Mouse (Mus musculus) thymus, postnatal 0 days (tissue): ENCODE results near the gene Ppp1r14d. TPM values are rescaled to one million over a fixed set of nuclear protein-coding genes. Genes with fewer than 3 reads are reported as not detected.

Experiments
- DNase-seq: peaks from one replicate; pipeline ENCODE4 v3.0.0-alpha.2; 2015; ENCODE audit warnings: low spot score
- polyA plus RNA-seq: library from polyadenylated mRNA; unstranded; fragments of >200 nt; fragmentation: Nextera tagmentation; extraction: Ambion mirVana; gene quantifications from 2 replicates; pipeline ENCODE4 v1.2.1, GENCODE M21; 2015

Ppp1r14d gene
- polyA plus RNA-seq, 1 experiment from 2014 or later: 1.1 TPM

DNA sequence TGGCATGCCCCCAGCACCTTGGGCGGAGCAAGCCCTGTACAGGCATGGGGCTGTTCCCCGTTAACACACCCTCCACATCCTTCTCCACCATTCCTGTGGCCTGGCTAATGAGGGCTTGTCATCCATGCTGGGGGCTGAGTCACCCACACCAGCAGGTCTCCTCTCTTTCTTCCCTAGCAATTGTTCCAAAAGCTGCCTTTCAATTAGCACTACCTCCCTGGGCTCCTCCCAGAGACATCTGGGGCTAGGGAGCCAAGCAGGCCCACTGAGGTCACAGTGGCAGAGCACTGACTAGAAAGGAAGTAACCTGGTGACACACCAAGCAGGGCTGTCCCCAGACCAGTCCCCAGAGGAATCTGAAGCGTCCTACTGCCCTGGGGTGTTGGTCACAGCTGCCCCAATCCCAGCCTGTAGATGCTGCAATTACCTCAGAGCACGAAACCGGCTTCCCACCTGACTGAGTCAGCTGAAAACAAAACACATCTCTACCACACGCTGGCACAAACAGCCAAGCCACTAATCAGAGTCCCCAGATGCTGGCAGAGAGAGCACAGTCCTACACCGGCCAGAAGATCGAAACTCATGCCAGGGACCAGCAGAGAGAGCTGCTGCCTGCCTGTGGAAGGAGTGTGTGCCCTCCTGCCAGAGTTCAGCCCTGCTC is 55.6 kb downstream of the Ppp1r14d start, which contains the start of gene Gm14137:
Gene Gm14137, plus strand, starts transcription at position 519 of the 661 bp plus-strand sequence.
- DNase-seq: no peak

DNA sequence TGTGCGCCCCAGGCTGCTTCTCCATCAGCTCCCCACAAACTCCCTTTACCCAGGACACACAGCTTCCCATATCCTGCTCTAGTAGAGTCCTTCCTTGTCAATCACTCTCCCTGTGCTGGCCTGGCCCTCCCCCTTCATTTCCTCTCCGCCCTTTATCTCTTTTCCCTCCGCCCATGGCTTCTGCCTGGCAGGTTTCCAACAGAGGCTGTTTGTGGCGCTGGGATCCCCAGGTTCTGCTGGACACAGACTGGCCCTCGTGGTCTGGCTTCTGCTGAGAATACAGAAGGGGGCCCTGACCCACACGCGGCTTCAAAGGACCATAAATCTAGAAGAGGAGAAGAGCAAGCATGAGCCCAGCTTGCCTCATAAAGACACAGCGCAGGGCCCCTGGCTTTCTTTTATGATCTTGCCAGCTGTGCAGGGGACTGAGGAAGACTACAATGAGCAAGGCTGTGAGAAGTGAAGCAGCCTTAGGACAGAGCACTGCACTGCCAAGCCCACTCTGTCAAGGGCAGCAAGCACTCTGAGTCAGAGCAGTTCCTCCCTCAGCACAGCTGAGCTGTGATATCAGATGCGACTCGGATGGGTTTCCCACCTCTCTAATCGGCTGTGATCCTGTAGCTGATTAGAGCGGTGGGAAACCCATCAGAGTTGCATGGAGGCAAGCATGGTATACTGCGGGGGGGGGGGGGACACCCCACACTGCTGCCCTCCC is 56.7 kb downstream of the Ppp1r14d start:
- DNase-seq: no peak

DNA sequence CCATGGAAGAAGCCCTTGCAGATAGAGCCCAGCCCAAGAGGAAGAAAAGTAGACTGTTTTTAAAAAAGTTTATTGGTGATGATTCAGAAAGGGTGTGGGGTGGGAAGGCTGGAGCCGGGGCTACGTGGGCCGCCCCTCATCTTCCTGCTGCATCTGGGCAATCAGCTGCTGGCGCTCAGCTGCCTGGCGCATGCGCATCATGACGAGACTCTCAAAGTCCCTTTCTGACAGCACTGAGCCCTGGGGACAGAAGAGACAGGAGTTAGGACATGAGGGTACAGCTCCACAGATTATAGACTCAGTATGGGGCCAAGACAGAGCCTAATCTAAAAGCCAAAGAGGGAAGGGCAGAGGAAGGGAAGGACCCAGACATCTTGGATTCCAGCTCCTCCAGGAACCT is 57.3 kb downstream of the Ppp1r14d start:
- no peak for DNase-seq

DNA sequence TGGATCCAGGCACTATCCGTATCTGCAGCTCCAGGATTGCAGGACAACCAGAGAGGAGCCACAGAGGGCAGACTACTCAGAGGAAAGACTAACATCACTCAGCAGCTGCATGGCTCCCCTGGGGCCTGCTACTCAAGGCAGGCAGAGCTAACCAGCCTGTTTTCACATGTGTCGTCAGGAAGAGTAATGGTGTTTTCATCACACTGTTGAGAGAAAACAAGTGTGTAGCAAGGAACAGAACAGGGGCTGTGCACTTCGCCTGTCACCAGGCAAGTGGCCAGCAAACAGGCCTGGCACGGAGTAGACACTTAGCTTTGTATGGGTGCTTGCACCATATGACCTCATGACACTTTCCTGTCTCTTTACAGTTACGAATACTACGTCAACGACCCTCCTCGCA is 58.1 kb downstream of the Ppp1r14d start:
- DNase-seq: no peak

DNA sequence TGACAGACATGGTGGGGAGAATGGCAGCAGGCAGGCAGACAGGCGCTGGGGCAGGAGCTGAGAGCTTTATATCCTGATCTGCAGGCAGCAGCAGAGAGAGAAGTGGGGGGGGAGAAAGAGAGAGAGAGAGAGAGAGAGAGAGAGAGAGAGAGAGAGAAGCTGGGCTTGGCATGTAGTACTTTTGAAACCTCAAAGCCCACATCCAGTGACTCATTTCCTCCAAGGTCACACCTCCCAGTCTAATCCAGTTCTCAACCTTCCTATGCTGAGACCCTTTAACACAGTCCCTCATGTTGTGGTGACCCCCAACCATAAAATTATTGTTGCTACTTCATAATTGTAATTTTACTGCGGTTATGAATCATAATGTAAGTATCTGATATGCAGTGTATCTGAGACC is 59.4 kb downstream of the Ppp1r14d start:
- DNase-seq: no peak

Other genes with a start within 250 kb of the Ppp1r14d start
- gene Ccdc32, start 200.5 kb downstream of the Ppp1r14d start, polyA plus RNA-seq: 20.5 and 21.3 TPM in 2 replicates
- 4.0 and 5.4 TPM in 2 replicates for gene Rpusd2, start 195.1 kb downstream of the Ppp1r14d start, polyA plus RNA-seq
- 79.5 and 108 TPM in 2 replicates for gene Knl1, start 182.8 kb downstream of the Ppp1r14d start, polyA plus RNA-seq
- gene Rad51, start 117.1 kb downstream of the Ppp1r14d start, polyA plus RNA-seq: 49.3 and 49.7 TPM in 2 replicates
- gene Rmdn3, start 72.9 kb downstream of the Ppp1r14d start, polyA plus RNA-seq: 32.9 and 33.5 TPM in 2 replicates
- 1.5 and 1.6 TPM in 2 replicates for gene Gchfr, start 62.1 kb downstream of the Ppp1r14d start, polyA plus RNA-seq
- 0.37 and 0.44 TPM in 2 replicates for gene Gm14137, start 55.4 kb downstream of the Ppp1r14d start, polyA plus RNA-seq
- 43.9 and 49.5 TPM in 2 replicates for gene Zfyve19, start 21.3 kb downstream of the Ppp1r14d start, polyA plus RNA-seq
- 20.1 and 25.8 TPM in 2 replicates for gene Dnajc17, start 21.1 kb downstream of the Ppp1r14d start, polyA plus RNA-seq
- 21.7 and 23.6 TPM in 2 replicates for gene Spint1, start 7.5 kb upstream of the Ppp1r14d start, polyA plus RNA-seq
- 3.9 and 4.2 TPM in 2 replicates for gene Rhov, start 41.4 kb upstream of the Ppp1r14d start, polyA plus RNA-seq
- 12.3 and 12.4 TPM in 2 replicates for gene Vps18, start 58.8 kb upstream of the Ppp1r14d start, polyA plus RNA-seq
- gene Dll4, start 95.9 kb upstream of the Ppp1r14d start, polyA plus RNA-seq: 15.1 and 15.9 TPM in 2 replicates
- gene Chac1, start 121.3 kb upstream of the Ppp1r14d start, polyA plus RNA-seq: 0.13 and 0.30 TPM in 2 replicates
- 4.7 and 5.3 TPM in 2 replicates for gene Ino80, start 247.8 kb upstream of the Ppp1r14d start, polyA plus RNA-seq